Mouse (Mus musculus) adrenal gland, postnatal 10 days (tissue): ENCODE results near the gene Sars. TPM values are rescaled to one million over a fixed set of nuclear protein-coding genes. Genes with fewer than 3 reads are reported as not detected.

Experiments
- DNase-seq: peaks from one replicate; pipeline ENCODE4 v3.0.0; 2021; ENCODE audit warnings: mixed read lengths
- total RNA-seq, 2 experiments: library from RNA; stranded (reverse); gene quantifications; 2 replicates each; pipeline ENCODE4 v1.2.3; 2021

The Sars gene
- total RNA-seq, 2 experiments from 2014 or later, result 146 to 152 TPM

GRCm38 (mm10) chr3:108392299-108392698 is 52.7 kb downstream of the Sars start:
- no peak for DNase-seq

DNA sequence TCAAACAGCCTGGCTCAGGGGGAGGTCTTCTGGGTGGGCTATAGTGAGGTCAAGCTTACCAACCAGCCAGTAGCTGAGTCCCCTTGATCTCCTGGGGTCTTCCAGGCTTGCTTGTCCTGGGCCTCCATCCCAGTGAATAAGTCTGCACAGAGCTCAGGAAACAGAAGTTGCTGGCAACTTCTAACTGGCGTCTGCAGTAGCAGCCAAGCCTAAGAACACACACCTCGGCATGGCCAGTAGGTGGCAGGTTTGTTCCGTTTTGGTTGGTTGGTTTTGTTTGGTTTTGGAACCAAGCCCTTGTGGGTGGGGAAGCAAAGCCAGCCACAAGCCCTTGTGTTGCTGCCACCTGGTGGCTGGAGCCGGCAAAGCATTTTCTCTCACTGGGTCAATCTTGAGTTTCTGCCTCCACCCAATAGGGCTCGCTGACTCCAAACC is 55.9 kb downstream of the Sars start:
- DNase-seq, result peak; percentile 98

DNA sequence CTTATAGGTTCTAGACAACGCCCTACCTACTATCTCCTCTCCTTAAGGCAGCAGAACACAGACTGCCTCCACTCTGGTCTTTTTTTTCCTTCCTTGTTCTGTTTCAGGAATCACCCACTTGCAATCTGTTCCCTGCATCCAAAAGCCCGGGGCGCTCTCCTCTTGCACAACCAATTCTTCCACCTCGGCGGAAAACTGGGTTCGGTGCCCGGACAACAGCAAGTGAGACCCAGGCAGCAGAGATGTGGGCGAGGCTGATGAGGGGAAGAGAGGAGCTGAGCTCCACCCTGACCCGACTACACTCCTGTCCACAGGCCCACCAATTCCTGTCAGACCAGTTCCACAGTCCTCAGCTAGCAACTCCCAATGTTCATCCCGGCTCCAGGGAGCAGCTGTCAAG is 58.8 kb downstream of the Sars start:
- DNase-seq, result no peak

- no peak for DNase-seq
Observed at GRCm38 (mm10) chr3:108384425-108384824, 60.6 kb downstream of the Sars start.

GRCm38 (mm10) chr3:108383485-108384354 is 61.3 kb downstream of the Sars start, which contains the start of gene Psrc1:
Psrc1 (plus strand) TSS chr3:108383839.
- DNase-seq, result peak; percentile 94

- no peak for DNase-seq
Observed at GRCm38 (mm10) chr3:108381945-108382875, 62.8 kb downstream of the Sars start.

- no peak for DNase-seq
Observed at GRCm38 (mm10) chr3:108380695-108381094, 64.3 kb downstream of the Sars start.

DNA sequence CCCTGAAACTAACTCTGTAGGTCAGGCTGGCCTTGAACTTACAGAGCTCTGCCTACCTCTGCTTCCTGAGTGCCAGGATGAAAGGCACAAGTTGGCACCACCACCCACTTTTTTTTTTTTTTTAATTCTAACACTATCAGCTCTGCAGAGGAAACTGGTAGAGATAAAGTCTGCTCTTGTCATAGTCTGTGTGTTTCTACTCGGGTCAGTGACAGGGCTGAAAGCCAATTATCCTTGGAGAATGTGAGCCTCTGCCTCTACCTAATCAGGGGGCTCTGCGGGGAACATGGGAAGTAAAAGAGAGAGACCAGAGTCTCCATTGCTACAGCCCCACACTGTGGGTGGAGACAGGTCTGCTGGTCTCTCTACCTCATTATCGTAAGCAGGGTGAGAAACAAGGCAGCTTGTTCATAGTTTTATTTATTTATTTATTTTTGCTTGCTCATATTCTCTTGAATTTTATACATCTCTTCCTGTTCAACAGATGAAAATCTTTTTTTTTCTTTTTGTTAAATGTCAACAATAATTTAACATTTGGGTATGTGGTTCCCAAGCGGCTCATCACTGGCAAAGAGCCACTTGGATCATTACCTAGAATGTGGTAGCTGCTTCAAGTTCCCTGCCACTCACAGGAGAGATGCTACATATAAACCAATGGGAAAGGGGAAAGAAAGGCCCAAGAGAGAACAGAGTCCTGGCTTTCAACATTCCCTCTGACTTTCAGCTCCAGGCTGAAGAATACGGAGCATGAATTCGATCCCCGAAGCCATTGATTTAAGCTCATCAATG is 65.9 kb downstream of the Sars start:
- DNase-seq, result no peak

Other genes starting within 250 kb of the Sars start
- gene Cyb561d1, start 244.0 kb downstream of the Sars start, total RNA-seq, result 1 to 10 TPM; 6.6 to 6.9 TPM
- gene Atxn7l2, start 234.3 kb downstream of the Sars start, total RNA-seq, result 10 to 100 TPM in 1 of 2 experiments, 1 to 10 TPM in 1; 7.6 to 10.1 TPM
- gene Sypl2, start 218.6 kb downstream of the Sars start, total RNA-seq, result 10 to 100 TPM; 13.3 to 44.9 TPM
- 10 to 100 TPM; 90.7 to 94.6 TPM for gene Psma5, start 188.3 kb downstream of the Sars start, total RNA-seq
- gene Sort1, start 161.1 kb downstream of the Sars start, total RNA-seq, result 10 to 100 TPM; 46.1 to 48.8 TPM
- gene Mybphl, start 80.3 kb downstream of the Sars start, total RNA-seq, result not detected
- 1 to 10 TPM; 6.0 to 6.4 TPM for gene Psrc1, start 61.4 kb downstream of the Sars start, total RNA-seq
- 10 to 100 TPM; 11.1 to 12.1 TPM for gene Celsr2, start 29.7 kb downstream of the Sars start, total RNA-seq
- gene 1700013F07Rik, start 88.9 kb upstream of the Sars start, total RNA-seq, result under 1 TPM in 1 of 2 experiments, not detected in 1; 0.42 TPM
- gene 5330417C22Rik, start 91.3 kb upstream of the Sars start, total RNA-seq, result 1 to 10 TPM; 1.7 to 1.8 TPM
- gene Tmem167b, start 117.3 kb upstream of the Sars start, total RNA-seq, result 10 to 100 TPM; 38.3 to 40.4 TPM
- gene Taf13, start 126.5 kb upstream of the Sars start, total RNA-seq, result 10 to 100 TPM; 21.0 to 25.0 TPM
- gene Wdr47, start 146.1 kb upstream of the Sars start, total RNA-seq, result 10 to 100 TPM; 10.2 to 11.0 TPM
- gene Clcc1, start 208.7 kb upstream of the Sars start, total RNA-seq, result 10 to 100 TPM; 33.7 to 37.9 TPM